Mouse (Mus musculus) lung, postnatal 0 days (tissue): ENCODE results near the gene Tmco4.

ENCODE experiments used
- CTCF ChIP-seq: IDR thresholded peaks from 2 replicates; pipeline ENCODE4 v1.5.1; 2016; ENCODE audit warnings: antibody characterized with exemption, mild to moderate bottlenecking
- EP300 ChIP-seq: IDR thresholded peaks from 2 replicates; pipeline ENCODE4 v1.6.1; 2016; ENCODE audit warnings: antibody characterized with exemption, mild to moderate bottlenecking, control low read depth

- TF ChIP-seq CTCF (no peak), EP300 (no peak)
Observed at GRCm38 (mm10) chr4:138959120-138959519, 13.6 kb upstream of the Tmco4 start.
